Mouse (Mus musculus): ENCODE results near the gene H2al1i. TPM values are rescaled to one million over a fixed set of nuclear protein-coding genes. Genes with fewer than 3 reads are reported as not detected.

The H2al1i gene
- polyA plus RNA-seq, 1 experiment from 2014 or later: not detected

GRCm38 (mm10) chrX:11363890-11364289 is 39.4 kb downstream of the H2al1i start:
- WGBS: 55% methylated on average over 6 of the region's 6 CpGs
- H3K36me3 ChIP-seq (ENCODE audit: control insufficient read depth, insufficient read depth, low read length): no peaks in the 10 kb centered on the region
- 0 out of 2 replicates have a peak, but pooled peaks cover 2% of the 10 kb centered on the region for H3K27me3 ChIP-seq (ENCODE audit: control insufficient read depth, insufficient read depth, low read length)
- no peak overlapping the region for H3K4me2 ChIP-seq (replicated peaks; ENCODE audit: low read depth, low read length)
- H3K9ac ChIP-seq (replicated peaks; ENCODE audit: low read depth, low read length): no peak overlapping the region
- H3K9me3 ChIP-seq (ENCODE audit: control insufficient read depth, low read depth, low read length): no peaks in the 10 kb centered on the region
- H3K4me3 ChIP-seq (ENCODE audit: low read depth, low read length): no peak overlapping the region
- no peaks in the 10 kb centered on the region for H3K4me1 ChIP-seq (ENCODE audit: control insufficient read depth, insufficient read depth, low read length)
- ATAC-seq (ENCODE audit: insufficient number of reproducible peaks, insufficient read depth, low FRiP score, low read depth): no peak
- no peak overlapping the region for H3K27ac ChIP-seq (ENCODE audit: low read length)

- H3K4me3 ChIP-seq (ENCODE audit: low read depth, low read length): no peak overlapping the region
- no peak overlapping the region for H3K27ac ChIP-seq (ENCODE audit: low read length)
- WGBS: 67% methylated on average over 12 of the region's 12 CpGs
- H3K9me3 ChIP-seq (ENCODE audit: control insufficient read depth, low read depth, low read length): no peaks in the 10 kb centered on the region
- no peaks in the 10 kb centered on the region for H3K36me3 ChIP-seq (ENCODE audit: control insufficient read depth, insufficient read depth, low read length)
- no peaks in the 10 kb centered on the region for H3K4me1 ChIP-seq (ENCODE audit: control insufficient read depth, insufficient read depth, low read length)
- no peak overlapping the region for H3K9ac ChIP-seq (replicated peaks; ENCODE audit: low read depth, low read length)
- H3K4me2 ChIP-seq (replicated peaks; ENCODE audit: low read depth, low read length): no peak overlapping the region
- ATAC-seq (ENCODE audit: insufficient number of reproducible peaks, insufficient read depth, low FRiP score, low read depth): no peak
- H3K27me3 ChIP-seq (ENCODE audit: control insufficient read depth, insufficient read depth, low read length): 0 out of 2 replicates have a peak, but pooled peaks cover 2% of the 10 kb centered on the region
Observed at GRCm38 (mm10) chrX:11365151-11365550, 40.7 kb downstream of the H2al1i start.

Other genes starting within 250 kb of the H2al1i start
- not detected in 2 replicates for gene H2al1a, start 25.4 kb upstream of the H2al1i start, polyA plus RNA-seq (2014; fragmentation: Nextera tagmentation; extraction: Ambion mirVana)
- not detected in 2 replicates for gene H2al1b, start 22.2 kb upstream of the H2al1i start, polyA plus RNA-seq (2014; fragmentation: Nextera tagmentation; extraction: Ambion mirVana)
- gene H2al1c, start 19.0 kb upstream of the H2al1i start, polyA plus RNA-seq (2014; fragmentation: Nextera tagmentation; extraction: Ambion mirVana): not detected in 2 replicates
- not detected in 2 replicates for gene H2al1d, start 15.8 kb upstream of the H2al1i start, polyA plus RNA-seq (2014; fragmentation: Nextera tagmentation; extraction: Ambion mirVana)
- gene H2al1e, start 12.7 kb upstream of the H2al1i start, polyA plus RNA-seq (2014; fragmentation: Nextera tagmentation; extraction: Ambion mirVana): not detected in 2 replicates
- not detected in 2 replicates for gene H2al1f, start 9.5 kb upstream of the H2al1i start, polyA plus RNA-seq (2014; fragmentation: Nextera tagmentation; extraction: Ambion mirVana)
- not detected in 2 replicates for gene H2al1g, start 6.4 kb upstream of the H2al1i start, polyA plus RNA-seq (2014; fragmentation: Nextera tagmentation; extraction: Ambion mirVana)
- not detected in 2 replicates for gene H2al1h, start 3.2 kb upstream of the H2al1i start, polyA plus RNA-seq (2014; fragmentation: Nextera tagmentation; extraction: Ambion mirVana)
- gene H2al1j, start 3.2 kb downstream of the H2al1i start, polyA plus RNA-seq (2014; fragmentation: Nextera tagmentation; extraction: Ambion mirVana): not detected in 2 replicates

Data from stomach, embryonic 14.5 days (tissue).